Mouse (Mus musculus) heart, embryonic 13.5 days (tissue): ENCODE data around the gene Pcnx3. TPM values are rescaled to one million over a fixed set of nuclear protein-coding genes. Genes with fewer than 3 reads are reported as not detected.
A peak's percentile ranks its signal among the peaks of the same experiment; 100 is the strongest.

ENCODE experiments used
- ATAC-seq: fragments of 200-750 bp; cut with Nextera tagmentation; 2 replicates; pipeline ENCODE4 v1.8.0; 2017; ENCODE audit warnings: moderate TSS enrichment; ENCODE audit not compliant: insufficient number of reproducible peaks, low FRiP score, low TSS enrichment; ENCODE audit errors: extremely low read depth
- H3K27ac ChIP-seq: fragments of 300-500 bp; sonication (generic); replicated peaks from 2 replicates; pipeline ENCODE4 v1.5.1; 2015; ENCODE audit warnings: moderate library complexity, mild to moderate bottlenecking, inconsistent platforms
- H3K27me3 ChIP-seq: fragments of 300-500 bp; sonication (generic); replicated peaks from 2 replicates; pipeline ENCODE4 v1.6.1; 2015; ENCODE audit warnings: mild to moderate bottlenecking, inconsistent platforms
- H3K36me3 ChIP-seq: fragments of 300-500 bp; sonication (generic); 2 replicates; pipeline ENCODE4 v1.6.1; 2015; ENCODE audit warnings: mild to moderate bottlenecking, inconsistent platforms
- H3K4me1 ChIP-seq: fragments of 300-500 bp; sonication (generic); 2 replicates; pipeline ENCODE4 v1.6.1; 2015; ENCODE audit warnings: inconsistent platforms
- H3K4me2 ChIP-seq: fragments of 300-500 bp; sonication (generic); 2 replicates; pipeline ENCODE4 v1.6.1; 2015; ENCODE audit warnings: inconsistent platforms, mild to moderate bottlenecking, moderate library complexity
- H3K4me3 ChIP-seq: fragments of 300-500 bp; sonication (generic); 2 replicates; pipeline ENCODE4 v1.5.1; 2015; ENCODE audit warnings: moderate library complexity, mild to moderate bottlenecking, inconsistent platforms
- H3K9ac ChIP-seq: fragments of 300-500 bp; sonication (generic); 2 replicates; pipeline ENCODE4 v1.6.1; 2015; ENCODE audit warnings: inconsistent platforms, mild to moderate bottlenecking, moderate library complexity
- H3K9me3 ChIP-seq: fragments of 300-500 bp; sonication (generic); 2 replicates; pipeline ENCODE4 v1.6.1; 2016; ENCODE audit warnings: inconsistent platforms
- WGBS: fragments of 180-500 bp; shearing (Covaris S2); methylation state at CpG from one replicate; pipeline ENCODE4 v1.1.7; 2015; ENCODE audit warnings: mixed read lengths; 5-methylcytosine and 5-hydroxymethylcytosine counted together
- polyA plus RNA-seq: library from polyadenylated mRNA; unstranded; fragments of >200 nt; fragmentation: Nextera tagmentation; extraction: Ambion mirVana; gene quantifications from 2 replicates; pipeline ENCODE4 v1.2.1, GENCODE M21; 2015

The Pcnx3 gene
- 13.6 and 14.9 TPM in 2 replicates for polyA plus RNA-seq

GRCm38 (mm10) chr19:5688200-5689087, at the start of gene Pcnx3, which contains the start of gene Map3k11:
Gene Pcnx3, minus strand, starts transcription at chr19:5688908.
Gene Map3k11, plus strand, starts transcription at chr19:5688742.
- WGBS = under 1% methylated on average over 69 of the region's 69 CpGs
- Histone ChIP-seq H3K4me3 (peak within 1 kb of the TSS; percentile 81), H3K27ac (peak within 1 kb of the TSS; percentile 96), H3K36me3 (peaks cover 58% of the 10 kb centered on the region), H3K4me2 (peak within 1 kb of the TSS; percentile 99), H3K4me1 (peaks cover 46% of the 10 kb centered on the region), H3K9ac (peak within 1 kb of the TSS; percentile 97), H3K27me3 (no peaks in the 10 kb centered on the region), H3K9me3 (no peaks in the 10 kb centered on the region)
- peak; percentile 71 for ATAC-seq

DNA sequence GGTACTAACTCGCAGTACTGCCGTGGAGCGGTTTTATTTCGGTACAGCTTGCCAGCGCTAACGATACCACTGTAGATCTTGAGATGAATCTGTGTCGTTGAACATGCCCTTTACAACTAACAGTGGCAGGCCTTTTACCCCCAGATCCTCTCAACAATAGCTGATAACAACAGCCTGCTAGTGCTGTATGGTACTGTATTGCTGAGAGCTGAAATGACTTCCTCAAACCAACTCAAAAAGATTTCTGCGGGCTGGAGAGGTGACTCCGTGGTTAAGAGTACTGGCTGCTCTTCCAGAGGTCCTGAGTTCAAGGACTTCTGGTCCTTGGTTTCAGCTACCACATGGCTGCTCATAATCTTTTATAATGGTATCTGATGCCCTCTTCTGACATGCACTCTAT, 45.6 kb upstream of the Pcnx3 start:
- H3K9ac ChIP-seq = no peak overlapping the region
- no peaks in the 10 kb centered on the region for H3K9me3 ChIP-seq
- H3K27me3 ChIP-seq = peaks cover 31% of the 10 kb centered on the region
- H3K36me3 ChIP-seq = peaks cover 4% of the 10 kb centered on the region
- no peak overlapping the region for H3K4me2 ChIP-seq
- H3K27ac ChIP-seq = no peak overlapping the region
- no peak for ATAC-seq
- peaks cover 24% of the 10 kb centered on the region for H3K4me1 ChIP-seq
- H3K4me3 ChIP-seq = no peak overlapping the region
- WGBS = 77% methylated on average over 9 of the region's 9 CpGs

GRCm38 (mm10) chr19:5731264-5731978, 42.7 kb upstream of the Pcnx3 start:
- Histone ChIP-seq H3K27me3 (peaks cover 14% of the 10 kb centered on the region), H3K9me3 (no peaks in the 10 kb centered on the region), H3K27ac (peak overlapping the region; percentile 22), H3K9ac (peak overlapping the region; percentile 86), H3K4me1 (peaks cover 48% of the 10 kb centered on the region), H3K4me3 (peak overlapping the region; percentile 74), H3K36me3 (peaks cover 4% of the 10 kb centered on the region), H3K4me2 (peak overlapping the region; percentile 98)
- ATAC-seq = peak; percentile 66
- WGBS = under 1% methylated on average over 47 of the region's 47 CpGs

DNA sequence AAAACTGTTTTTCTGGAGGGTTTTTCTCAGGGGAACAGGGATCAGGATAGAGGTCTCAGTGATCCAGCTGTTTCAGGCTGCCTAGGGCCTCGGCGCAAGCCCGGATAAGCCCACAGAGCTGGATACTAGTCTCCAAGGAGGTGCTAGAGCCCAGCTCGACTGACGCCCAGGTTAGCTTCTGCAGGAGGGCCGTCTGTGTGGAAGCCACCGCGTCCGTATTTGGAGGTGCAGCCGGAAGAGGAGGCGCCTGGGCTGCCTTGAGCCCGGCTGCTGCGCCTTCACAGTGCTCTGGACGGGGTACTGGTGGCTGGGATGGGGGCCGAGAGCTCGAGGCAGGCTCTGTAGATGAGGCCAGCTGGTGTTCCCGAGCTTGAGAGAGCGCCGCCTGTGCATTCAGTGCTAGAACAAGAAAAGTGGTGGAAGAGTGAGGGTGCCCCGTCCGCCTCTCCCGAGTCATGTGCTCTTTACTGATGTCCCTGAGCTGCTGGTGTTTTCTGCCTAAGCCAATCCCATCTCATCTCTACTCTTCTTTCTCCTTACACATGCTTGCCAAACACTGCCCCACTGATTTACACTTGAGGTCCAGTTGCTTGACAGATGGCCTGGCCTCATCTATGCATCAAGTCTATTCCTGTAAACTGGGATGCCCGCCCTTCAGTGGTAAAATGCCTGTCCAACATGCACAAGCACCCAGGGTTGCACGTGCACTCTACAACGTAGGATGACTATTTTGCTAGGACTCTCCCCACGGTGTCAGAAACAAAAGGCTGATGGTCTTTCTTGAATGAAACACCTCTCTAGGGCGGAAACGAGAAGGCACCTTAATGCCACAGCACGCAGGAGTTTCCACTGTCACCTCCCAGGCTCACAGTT, 41.8 kb upstream of the Pcnx3 start:
- peaks cover 5% of the 10 kb centered on the region for H3K27me3 ChIP-seq
- H3K4me1 ChIP-seq = peaks cover 52% of the 10 kb centered on the region
- H3K9me3 ChIP-seq = no peaks in the 10 kb centered on the region
- H3K27ac ChIP-seq = no peak overlapping the region
- H3K4me3 ChIP-seq = peak overlapping the region; percentile 96
- H3K9ac ChIP-seq = peak overlapping the region; percentile 86
- 70% methylated on average over 29 of the region's 29 CpGs for WGBS
- peaks cover 4% of the 10 kb centered on the region for H3K36me3 ChIP-seq
- ATAC-seq = no peak
- H3K4me2 ChIP-seq = peak overlapping the region; percentile 98

DNA sequence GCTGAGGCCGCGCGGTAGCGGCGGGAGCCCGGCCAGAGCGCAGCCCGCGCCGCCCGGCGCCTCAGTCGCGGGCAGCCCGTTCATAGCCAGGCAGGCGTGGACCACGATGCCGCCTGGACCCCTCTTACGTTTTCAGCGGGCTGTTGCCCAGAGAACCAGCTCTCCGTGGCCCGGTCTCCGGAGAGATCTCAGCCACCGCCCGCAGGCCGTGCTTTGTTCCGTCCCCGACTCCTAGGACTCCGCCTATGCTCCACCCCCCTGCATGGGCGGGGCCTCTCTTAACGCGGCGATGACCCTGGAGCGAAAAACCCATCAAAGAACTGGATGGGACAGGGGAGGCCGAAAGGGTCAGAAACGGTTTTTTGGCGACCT, 40.7 kb upstream of the Pcnx3 start, which contains the start of gene Fam89b:
TSS of gene Fam89b (minus strand) at position 210 of the 372 bp plus-strand sequence.
- Histone ChIP-seq H3K4me1 (peaks cover 63% of the 10 kb centered on the region), H3K27ac (peak within 1 kb of the TSS; percentile 98), H3K4me3 (peak within 1 kb of the TSS; percentile 96), H3K9ac (peak within 1 kb of the TSS; percentile 98), H3K27me3 (no peaks in the 10 kb centered on the region), H3K36me3 (peaks cover 7% of the 10 kb centered on the region), H3K9me3 (no peaks in the 10 kb centered on the region), H3K4me2 (peak within 1 kb of the TSS; percentile 98)
- under 1% methylated on average over 37 of the region's 37 CpGs for WGBS
- ATAC-seq = peak; percentile 42

DNA sequence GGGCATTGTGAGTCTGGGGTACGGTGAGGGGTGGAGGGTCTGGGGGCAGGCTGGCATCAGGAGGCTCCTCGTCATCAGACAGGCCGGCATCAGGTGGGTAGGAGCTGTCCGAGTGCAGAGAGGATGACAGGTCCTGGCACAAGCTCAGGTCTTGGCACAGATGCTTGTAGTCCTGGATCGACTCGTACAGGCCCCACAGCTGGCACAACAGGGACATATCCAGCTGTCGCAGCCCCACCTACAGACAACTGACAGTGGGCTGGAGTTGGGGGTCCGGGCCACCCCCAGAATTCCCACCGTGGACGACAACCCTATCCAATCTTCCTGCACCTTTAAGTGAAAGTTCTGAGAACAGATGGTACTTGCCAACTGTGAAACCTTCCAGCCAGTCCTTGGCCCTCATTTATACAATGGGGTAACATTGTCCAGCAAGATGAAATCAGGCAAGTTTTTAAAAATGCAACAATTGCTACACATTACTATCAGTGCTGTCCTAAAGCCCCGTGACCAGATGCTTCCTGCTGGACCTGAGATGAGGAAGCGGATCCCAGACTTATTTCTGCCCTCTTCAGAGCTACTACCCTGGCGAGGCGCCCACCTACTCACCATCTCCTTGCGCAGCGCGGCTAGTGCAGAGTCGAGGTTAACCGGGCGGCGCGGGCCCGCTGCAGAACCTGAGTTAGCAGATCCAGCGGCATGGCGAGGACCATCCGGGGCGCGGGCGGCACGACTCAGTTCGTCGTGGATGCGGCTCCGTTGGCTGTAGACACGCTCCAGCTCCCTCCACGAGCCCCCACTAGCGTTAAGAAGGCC, 40.1 kb upstream of the Pcnx3 start:
- Histone ChIP-seq H3K36me3 (peaks cover 13% of the 10 kb centered on the region), H3K27ac (peak overlapping the region; percentile 98), H3K4me2 (peak overlapping the region; percentile 98), H3K27me3 (no peaks in the 10 kb centered on the region), H3K9ac (peak overlapping the region; percentile 98), H3K4me1 (peaks cover 69% of the 10 kb centered on the region), H3K4me3 (peak overlapping the region; percentile 96), H3K9me3 (no peaks in the 10 kb centered on the region)
- WGBS = 9% methylated on average over 37 of the region's 37 CpGs
- no peak for ATAC-seq

DNA sequence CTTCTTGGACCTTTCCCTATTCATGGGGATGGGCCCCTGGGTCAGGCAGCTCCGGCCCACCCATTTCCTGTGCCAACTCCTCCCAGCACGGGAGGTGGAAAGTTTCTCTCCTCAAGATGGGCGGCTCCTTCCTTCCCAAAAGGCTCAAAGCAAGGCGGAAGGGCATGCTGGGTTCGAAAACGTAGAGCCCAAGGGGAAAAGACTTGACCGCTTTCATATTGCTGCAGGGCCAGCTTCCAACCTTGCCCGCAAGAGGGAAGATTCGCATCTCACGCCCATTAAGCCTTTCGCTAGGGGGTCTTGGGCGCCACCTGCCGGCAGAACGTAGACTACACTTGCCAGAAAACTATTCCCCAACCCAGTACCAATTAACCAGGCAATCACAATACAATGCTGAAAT, 39.0 kb upstream of the Pcnx3 start:
- H3K36me3 ChIP-seq = peaks cover 24% of the 10 kb centered on the region
- H3K9ac ChIP-seq = peak overlapping the region; percentile 98
- peak overlapping the region; percentile 96 for H3K4me3 ChIP-seq
- peak overlapping the region; percentile 98 for H3K27ac ChIP-seq
- H3K27me3 ChIP-seq = no peaks in the 10 kb centered on the region
- H3K9me3 ChIP-seq = no peaks in the 10 kb centered on the region
- H3K4me1 ChIP-seq = peaks cover 80% of the 10 kb centered on the region
- 6% methylated on average over 14 of the region's 14 CpGs for WGBS
- peak overlapping the region; percentile 98 for H3K4me2 ChIP-seq
- ATAC-seq = no peak

- peak overlapping the region; percentile 98 for H3K27ac ChIP-seq
Observed at GRCm38 (mm10) chr19:5726961-5727578, 38.4 kb upstream of the Pcnx3 start.

DNA sequence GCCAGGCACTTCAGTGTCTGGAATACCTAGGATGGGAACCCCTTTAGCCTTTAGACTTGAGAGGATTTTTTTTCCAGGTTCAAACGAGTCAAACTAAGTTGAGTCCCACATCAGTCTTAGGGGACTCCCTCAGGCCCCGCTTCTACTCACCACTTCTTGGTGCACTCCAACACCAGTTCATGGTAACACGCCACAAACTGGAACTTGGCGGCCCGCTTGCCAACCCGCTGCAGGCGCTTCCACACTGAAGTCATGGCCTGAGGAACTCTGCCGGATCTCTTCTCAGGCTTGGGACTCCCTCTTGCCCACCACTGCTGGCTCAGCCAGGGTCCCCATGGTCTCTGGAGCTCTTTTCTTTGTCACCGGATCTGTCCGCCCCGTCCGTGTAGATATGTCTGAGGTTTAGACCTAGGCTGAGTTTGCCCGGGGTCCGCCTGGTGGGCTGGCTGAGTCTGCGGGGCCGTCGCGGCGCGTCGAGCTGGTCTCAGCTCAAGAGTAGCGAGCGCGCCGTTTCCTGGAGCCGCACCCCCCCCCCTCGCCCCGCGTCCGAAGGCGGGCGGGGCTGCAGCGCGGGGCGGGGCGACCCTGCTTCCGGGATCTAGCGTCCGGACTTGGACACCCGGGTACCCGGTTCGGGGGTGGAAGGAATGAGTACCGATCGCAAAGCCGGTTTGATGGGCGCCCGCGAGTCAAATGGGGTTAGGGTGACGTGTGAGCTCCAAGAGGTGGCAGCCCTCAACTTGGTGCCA, 37.2 kb upstream of the Pcnx3 start, which contains the start of gene Ehbp1l1:
TSS of gene Ehbp1l1 (minus strand) at position 551 of the 749 bp plus-strand sequence.
- H3K27me3 ChIP-seq = no peaks in the 10 kb centered on the region
- H3K9me3 ChIP-seq = no peaks in the 10 kb centered on the region
- peaks cover 42% of the 10 kb centered on the region for H3K36me3 ChIP-seq
- peak within 1 kb of the TSS; percentile 98 for H3K27ac ChIP-seq
- H3K4me1 ChIP-seq = peaks cover 77% of the 10 kb centered on the region
- H3K4me2 ChIP-seq = peak within 1 kb of the TSS; percentile 98
- H3K4me3 ChIP-seq = peak within 1 kb of the TSS; percentile 96
- WGBS = 4% methylated on average over 49 of the region's 49 CpGs
- peak within 1 kb of the TSS; percentile 98 for H3K9ac ChIP-seq
- ATAC-seq = peak; percentile 34; the same call in 1 of the 2 replicates

More at GRCm38 (mm10) chr19:5726961-5727578, 38.4 kb upstream of the Pcnx3 start:
- no peak for ATAC-seq
- Histone ChIP-seq H3K4me2 (peak overlapping the region; percentile 98), H3K9me3 (no peaks in the 10 kb centered on the region), H3K4me3 (peak overlapping the region; percentile 96), H3K27me3 (no peaks in the 10 kb centered on the region), H3K9ac (peak overlapping the region; percentile 98), H3K36me3 (peaks cover 31% of the 10 kb centered on the region), H3K4me1 (peaks cover 84% of the 10 kb centered on the region)
- 55% methylated on average over 15 of the region's 15 CpGs for WGBS
